Mouse (Mus musculus) heart, embryonic 12.5 days (tissue): ENCODE measurements around the gene Exosc6. TPM values are rescaled to one million over a fixed set of nuclear protein-coding genes. Genes with fewer than 3 reads are reported as not detected.
"Not testable (repeated sequence)": the region's sequence is repeated elsewhere in the genome, so short reads cannot be mapped to it uniquely, and the experiment has no call there.

ENCODE experiments used
- ATAC-seq: fragments of 200-750 bp; cut with Nextera tagmentation; 2 replicates; pipeline ENCODE4 v1.8.0; 2017; ENCODE audit warnings: moderate TSS enrichment, moderate library complexity; ENCODE audit not compliant: insufficient number of reproducible peaks, low FRiP score
- H3K27ac ChIP-seq: fragments of 300-500 bp; sonication (generic); 2 replicates; pipeline ENCODE4 v1.5.1; 2016; ENCODE audit warnings: mild to moderate bottlenecking, moderate library complexity; ENCODE audit not compliant: poor library complexity, severe bottlenecking
- H3K27me3 ChIP-seq: fragments of 300-500 bp; sonication (generic); replicated peaks from 2 replicates; pipeline ENCODE4 v1.6.1; 2016; ENCODE audit warnings: mild to moderate bottlenecking, moderate library complexity
- H3K36me3 ChIP-seq: fragments of 300-500 bp; sonication (generic); 2 replicates; pipeline ENCODE4 v1.6.1; 2016; ENCODE audit warnings: mild to moderate bottlenecking, moderate library complexity
- H3K4me1 ChIP-seq: fragments of 300-500 bp; sonication (generic); replicated peaks from 2 replicates; pipeline ENCODE4 v1.6.1; 2016; ENCODE audit warnings: mild to moderate bottlenecking
- H3K4me2 ChIP-seq: fragments of 300-500 bp; sonication (generic); 2 replicates; pipeline ENCODE4 v1.6.1; 2016; ENCODE audit warnings: mild to moderate bottlenecking, moderate library complexity
- H3K4me3 ChIP-seq: fragments of 300-500 bp; sonication (generic); 2 replicates; pipeline ENCODE4 v1.5.1; 2016; ENCODE audit warnings: mild to moderate bottlenecking
- H3K9ac ChIP-seq: fragments of 300-500 bp; sonication (generic); 2 replicates; pipeline ENCODE4 v1.6.1; 2016; ENCODE audit warnings: mild to moderate bottlenecking, moderate library complexity
- H3K9me3 ChIP-seq: fragments of 300-500 bp; sonication (generic); replicated peaks from 2 replicates; pipeline ENCODE4 v1.6.1; 2016; ENCODE audit warnings: mild to moderate bottlenecking, moderate library complexity
- WGBS: fragments of 180-500 bp; shearing (Covaris S2); methylation state at CpG from one replicate; pipeline ENCODE4 v1.1.7; 2016; 5-methylcytosine and 5-hydroxymethylcytosine counted together
- polyA plus RNA-seq: library from polyadenylated mRNA; unstranded; fragments of >200 nt; fragmentation: Nextera tagmentation; extraction: Ambion mirVana; gene quantifications from 2 replicates; pipeline ENCODE4 v1.2.1, GENCODE M21; 2016

Gene Exosc6
- polyA plus RNA-seq, 1 experiment from 2014 or later, result 11.6 TPM

GRCm38 (mm10) chr8:111061688-111062071 lies 5.5 kb downstream of the Exosc6 start:
- Histone ChIP-seq H3K4me3 (peak overlapping the region; percentile 79), H3K27ac (no peak overlapping the region), H3K27me3 (no peaks in the 10 kb centered on the region), H3K36me3 (peaks cover 8% of the 10 kb centered on the region), H3K9ac (peak overlapping the region; percentile 74), H3K4me1 (peaks cover 36% of the 10 kb centered on the region), H3K9me3 (no peaks in the 10 kb centered on the region), H3K4me2 (peak overlapping the region; percentile 93)
- 2% methylated on average over 14 of the region's 14 CpGs for WGBS
- no peak for ATAC-seq

- WGBS, result under 1% methylated on average over 27 of the region's 27 CpGs
- Histone ChIP-seq H3K4me3 (peak overlapping the region; percentile 79), H3K4me2 (peak overlapping the region; percentile 93), H3K36me3 (peaks cover 8% of the 10 kb centered on the region), H3K27ac (0 out of 2 replicates have a peak overlapping the region, but pooled peaks have one; percentile 1), H3K4me1 (peaks cover 33% of the 10 kb centered on the region), H3K9ac (peak overlapping the region; percentile 74), H3K27me3 (no peaks in the 10 kb centered on the region), H3K9me3 (no peaks in the 10 kb centered on the region)
- ATAC-seq, result peak; percentile 80
Measured at GRCm38 (mm10) chr8:111062072-111062757, 6.1 kb downstream of the Exosc6 start.

DNA sequence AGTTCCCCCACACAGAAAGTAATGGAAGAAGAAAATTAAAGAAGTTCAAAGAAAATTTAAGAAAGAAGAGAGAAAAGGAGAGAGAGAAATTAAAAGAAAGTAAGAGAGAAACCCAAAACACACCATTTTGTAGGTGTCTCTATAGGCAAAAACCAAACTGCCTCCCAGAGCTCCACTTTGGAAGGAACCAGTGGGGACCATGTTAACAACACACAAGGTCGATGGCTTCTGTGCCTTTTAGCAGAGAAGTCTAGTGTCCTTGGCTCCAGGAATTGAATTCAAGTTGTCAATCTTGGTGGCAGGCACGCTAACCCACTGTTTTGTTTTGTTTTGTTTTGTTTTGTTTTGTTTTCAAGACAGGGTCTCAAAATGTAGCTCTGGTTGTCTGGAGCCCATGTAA lies 6.8 kb downstream of the Exosc6 start:
- no peaks in the 10 kb centered on the region for H3K27me3 ChIP-seq
- peaks cover 28% of the 10 kb centered on the region for H3K4me1 ChIP-seq
- peak overlapping the region; percentile 93 for H3K4me2 ChIP-seq
- no peaks in the 10 kb centered on the region for H3K9me3 ChIP-seq
- peak overlapping the region; percentile 79 for H3K4me3 ChIP-seq
- no peak overlapping the region for H3K9ac ChIP-seq
- H3K36me3 ChIP-seq, result peaks cover 5% of the 10 kb centered on the region
- H3K27ac ChIP-seq, result 0 out of 2 replicates have a peak overlapping the region, but pooled peaks have one; percentile 1
- ATAC-seq, result no peak
- WGBS, result 50% methylated on average over 2 of the region's 2 CpGs

- ATAC-seq, result no peak
- no peaks in the 10 kb centered on the region for H3K36me3 ChIP-seq
- peaks cover 7% of the 10 kb centered on the region for H3K4me1 ChIP-seq
- 63% methylated on average over 4 of the region's 4 CpGs for WGBS
- no peaks in the 10 kb centered on the region for H3K27me3 ChIP-seq
- no peaks in the 10 kb centered on the region for H3K9me3 ChIP-seq
- no peak overlapping the region for H3K4me3 ChIP-seq
- no peak overlapping the region for H3K9ac ChIP-seq
- no peak overlapping the region for H3K4me2 ChIP-seq
- no peak overlapping the region for H3K27ac ChIP-seq
Measured at GRCm38 (mm10) chr8:111066308-111066707, 10.2 kb downstream of the Exosc6 start.

GRCm38 (mm10) chr8:111067439-111067838 lies 11.3 kb downstream of the Exosc6 start:
- H3K9me3 ChIP-seq, result no peaks in the 10 kb centered on the region
- H3K36me3 ChIP-seq, result no peaks in the 10 kb centered on the region
- no peak overlapping the region for H3K27ac ChIP-seq
- H3K27me3 ChIP-seq, result no peaks in the 10 kb centered on the region; the same call in 1 of the 2 replicates
- no peak for ATAC-seq
- H3K4me1 ChIP-seq, result 0 out of 2 replicates have a peak, but pooled peaks cover 2% of the 10 kb centered on the region
- 30% methylated on average over 10 of the region's 10 CpGs for WGBS
- H3K4me2 ChIP-seq, result no peak overlapping the region
- H3K4me3 ChIP-seq, result no peak overlapping the region
- H3K9ac ChIP-seq, result no peak overlapping the region

DNA sequence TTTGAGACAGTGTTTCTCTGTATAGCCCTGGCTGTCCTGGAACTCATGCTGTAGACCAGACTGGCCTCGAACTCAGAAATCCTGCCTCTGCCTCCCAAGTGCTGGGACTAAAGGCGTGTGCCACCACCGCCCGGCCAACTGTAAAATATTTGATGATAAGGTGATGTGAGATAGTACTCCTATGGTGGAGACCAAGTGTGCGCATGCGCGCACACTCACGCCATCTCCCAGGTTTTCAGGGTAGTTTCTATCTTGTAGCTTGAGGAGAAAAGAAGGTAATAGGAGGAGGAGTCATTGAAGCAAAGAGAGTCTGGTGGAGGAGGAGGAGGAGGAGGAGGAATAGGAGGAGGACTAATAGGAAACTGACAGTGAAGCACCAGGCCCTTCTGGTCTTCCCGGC lies 12.5 kb downstream of the Exosc6 start:
- H3K36me3 ChIP-seq, H3K4me3 ChIP-seq, ATAC-seq, H3K4me2 ChIP-seq, H3K9ac ChIP-seq, H3K4me1 ChIP-seq, H3K27ac ChIP-seq, H3K9me3 ChIP-seq, H3K27me3 ChIP-seq: not testable (repeated sequence)
- WGBS, result 82% methylated on average over 9 of the region's 9 CpGs

GRCm38 (mm10) chr8:111075926-111076325 lies 19.8 kb downstream of the Exosc6 start:
- H3K27me3 ChIP-seq, result peaks cover 9% of the 10 kb centered on the region
- H3K4me2 ChIP-seq, result no peak overlapping the region
- H3K27ac ChIP-seq, result no peak overlapping the region
- peaks cover 8% of the 10 kb centered on the region; the same call in 1 of the 2 replicates for H3K4me1 ChIP-seq
- WGBS, result 72% methylated on average over 3 of the region's 3 CpGs
- H3K4me3 ChIP-seq, result no peak overlapping the region
- no peaks in the 10 kb centered on the region for H3K9me3 ChIP-seq
- H3K9ac ChIP-seq, result no peak overlapping the region
- ATAC-seq, result no peak
- no peaks in the 10 kb centered on the region for H3K36me3 ChIP-seq

DNA sequence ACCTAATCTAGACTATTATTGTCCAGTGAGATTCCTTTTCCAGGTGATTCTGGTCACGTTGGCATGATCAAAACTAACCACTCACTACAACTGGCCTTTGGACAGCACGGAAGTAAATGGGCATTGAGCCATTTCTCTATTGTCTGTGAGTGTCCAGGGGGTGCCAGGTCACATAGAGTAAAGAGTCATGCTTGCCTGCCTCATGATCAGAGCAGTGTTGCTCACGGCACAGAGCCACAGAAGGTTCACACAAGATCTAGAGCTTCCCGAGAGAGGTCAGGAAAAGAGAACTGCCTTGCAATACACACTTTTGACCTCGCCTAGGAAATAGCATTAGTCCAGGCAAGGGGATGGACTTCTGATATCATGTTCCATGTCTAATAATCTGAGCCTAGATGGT lies 23.3 kb downstream of the Exosc6 start:
- WGBS, result 63% methylated on average over 5 of the region's 5 CpGs
- peaks cover 14% of the 10 kb centered on the region; the same call in 1 of the 2 replicates for H3K4me1 ChIP-seq

GRCm38 (mm10) chr8:111079861-111080271 lies 23.7 kb downstream of the Exosc6 start:
- no peak overlapping the region for H3K9ac ChIP-seq
- H3K4me2 ChIP-seq, result no peak overlapping the region
- H3K9me3 ChIP-seq, result no peaks in the 10 kb centered on the region
- H3K27ac ChIP-seq, result no peak overlapping the region
- H3K4me3 ChIP-seq, result no peak overlapping the region
- peaks cover 14% of the 10 kb centered on the region; the same call in 1 of the 2 replicates for H3K4me1 ChIP-seq
- H3K36me3 ChIP-seq, result no peaks in the 10 kb centered on the region
- peaks cover 9% of the 10 kb centered on the region for H3K27me3 ChIP-seq
- 33% methylated on average over 6 of the region's 6 CpGs for WGBS
- no peak for ATAC-seq

More for the DNA sequence above, 23.3 kb downstream of the Exosc6 start:
- no peak for ATAC-seq
- H3K9ac ChIP-seq, result no peak overlapping the region
- no peaks in the 10 kb centered on the region for H3K9me3 ChIP-seq
- no peaks in the 10 kb centered on the region for H3K36me3 ChIP-seq
- H3K27ac ChIP-seq, result no peak overlapping the region
- peaks cover 9% of the 10 kb centered on the region for H3K27me3 ChIP-seq
- H3K4me2 ChIP-seq, result no peak overlapping the region
- no peak overlapping the region for H3K4me3 ChIP-seq

DNA sequence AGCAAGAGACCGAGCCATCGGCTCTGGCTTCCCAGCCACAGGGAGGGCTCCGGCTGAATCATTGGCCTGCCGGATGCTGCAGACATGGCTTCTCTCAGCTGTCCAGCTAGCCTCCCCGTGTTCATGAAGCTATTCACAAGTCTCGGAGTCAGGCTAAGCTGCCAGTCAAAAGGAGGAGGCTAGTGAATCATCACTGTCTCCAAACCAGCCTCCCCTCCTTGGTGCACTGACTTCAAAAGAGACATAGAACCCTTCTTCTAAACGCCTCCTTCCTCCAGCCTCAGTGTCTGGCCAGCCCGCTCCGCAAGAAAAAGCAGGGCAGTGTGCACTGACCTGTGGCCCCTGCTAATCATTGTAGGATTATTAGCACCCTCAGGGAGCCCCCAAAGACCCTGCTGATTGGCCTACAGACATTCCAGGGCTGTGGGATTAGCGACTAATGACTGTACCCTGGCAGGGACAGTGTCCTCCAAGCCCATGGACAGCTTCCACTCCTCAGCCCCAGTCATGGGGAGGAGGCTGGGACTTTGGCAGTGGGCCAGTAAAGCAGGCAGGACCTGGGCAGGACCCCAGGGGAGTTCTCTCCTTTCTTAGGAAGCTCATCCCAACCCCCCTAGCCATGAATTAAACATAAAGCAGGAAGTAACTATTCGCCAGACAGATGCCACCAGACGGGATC lies 25.6 kb downstream of the Exosc6 start:
- Histone ChIP-seq H3K27me3 (peaks cover 9% of the 10 kb centered on the region), H3K4me3 (no peak overlapping the region), H3K4me1 (peaks cover 14% of the 10 kb centered on the region; the same call in 1 of the 2 replicates), H3K27ac (no peak overlapping the region), H3K9ac (no peak overlapping the region), H3K4me2 (no peak overlapping the region), H3K9me3 (no peaks in the 10 kb centered on the region), H3K36me3 (no peaks in the 10 kb centered on the region)
- ATAC-seq, result no peak
- WGBS, result 63% methylated on average over 12 of the region's 12 CpGs

- not testable (repeated sequence) for H3K9me3 ChIP-seq, H3K27me3 ChIP-seq, H3K36me3 ChIP-seq, H3K9ac ChIP-seq, H3K4me3 ChIP-seq, ATAC-seq, H3K4me2 ChIP-seq, H3K27ac ChIP-seq
- 79% methylated on average over 5 of the region's 5 CpGs for WGBS
- H3K4me1 ChIP-seq, result peaks cover 14% of the 10 kb centered on the region; the same call in 1 of the 2 replicates
Measured at GRCm38 (mm10) chr8:111083936-111084335, 27.8 kb downstream of the Exosc6 start.
